In the genomic region with DNA sequence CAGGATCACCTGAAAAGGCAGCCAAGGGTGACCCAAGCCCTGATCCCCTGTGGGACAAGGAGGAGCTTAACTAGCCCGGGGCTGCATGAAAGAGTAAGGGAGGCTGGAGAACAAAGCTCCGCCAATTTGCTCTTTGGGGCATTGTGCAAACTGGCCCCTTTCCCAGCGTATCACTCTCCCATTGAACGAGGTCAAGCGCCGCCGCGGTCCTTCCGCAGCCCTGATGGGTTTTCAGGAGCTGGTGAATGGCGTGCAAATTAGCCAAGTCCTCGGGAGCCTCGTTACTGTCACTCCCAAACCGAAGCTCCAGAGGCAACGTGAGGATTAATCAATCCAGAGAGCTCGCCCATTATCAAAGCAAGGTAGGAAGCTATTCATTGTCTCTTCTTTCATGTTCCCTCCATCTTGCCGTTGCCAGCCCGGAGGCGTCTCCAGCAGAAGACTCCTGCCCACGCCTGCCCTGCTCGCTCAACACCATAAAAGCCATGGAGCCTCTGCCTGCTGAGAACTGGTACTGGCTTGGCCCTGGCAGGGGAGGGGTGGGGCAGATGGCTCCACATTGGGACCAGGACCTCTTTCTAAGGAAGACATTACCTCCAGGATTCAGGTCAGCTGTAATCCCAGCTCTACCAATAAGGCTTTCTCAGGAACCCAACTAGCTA, we compare ENCODE assay signal across 7 mouse cellular contexts.
DNase-seq lines count a peak whose midpoint lies in the region; ATAC-seq lines count a peak whose summit lies in the region.

No protein-coding gene starts in this region.

- H3K9ac ChIP-seq in embryonic facial prominence, embryonic 13.5 days, result no peak overlapping the region
- peak overlapping the region; percentile 14; the same call in 1 of the 2 replicates for H3K9ac ChIP-seq in neural tube, embryonic 13.5 days

- H3K27ac ChIP-seq in embryonic facial prominence, embryonic 13.5 days, result no peak overlapping the region
- H3K27ac ChIP-seq in neural tube, embryonic 13.5 days (replicated peaks), result peak overlapping the region; percentile 59

- no peaks in the 10 kb centered on the region for H3K36me3 ChIP-seq in embryonic facial prominence, embryonic 13.5 days
- no peaks in the 10 kb centered on the region for H3K36me3 ChIP-seq in neural tube, embryonic 13.5 days

- ATAC-seq in embryonic facial prominence, embryonic 13.5 days (ENCODE audit: insufficient number of reproducible peaks, insufficient read depth, low FRiP score, low TSS enrichment, low read depth), result no peak
- no peak for ATAC-seq in neural tube, embryonic 13.5 days (ENCODE audit: low read depth)
- no peak for ATAC-seq in cerebellum, adult (ENCODE audit: insufficient number of reproducible peaks, low FRiP score, low TSS enrichment)

- WGBS in embryonic facial prominence, embryonic 13.5 days, result 17% methylated on average over 20 of the region's 20 CpGs
- WGBS in neural tube, embryonic 13.5 days, result 2% methylated on average over 20 of the region's 20 CpGs

- 0 out of 2 replicates have a peak overlapping the region, but pooled peaks have one; percentile 11 for H3K4me2 ChIP-seq in embryonic facial prominence, embryonic 13.5 days
- H3K4me2 ChIP-seq in neural tube, embryonic 13.5 days, result peak overlapping the region; percentile 40

- DNase-seq in brain, adult 2 months (ENCODE audit: low read depth, low spot score), result peak; percentile 35
- peak; percentile 39 to 45 for DNase-seq in layer of hippocampus, adult 8-10 months (ENCODE audit: low spot score in 2 of 2)
- no peak for DNase-seq in cerebellum, adult 9-10 months
- DNase-seq in thymus, postnatal 4 days, result no peak

- no peak overlapping the region for H3K4me3 ChIP-seq in embryonic facial prominence, embryonic 13.5 days
- peak overlapping the region; percentile 14 for H3K4me3 ChIP-seq in neural tube, embryonic 13.5 days

- H3K9me3 ChIP-seq in embryonic facial prominence, embryonic 13.5 days, result no peaks in the 10 kb centered on the region
- no peaks in the 10 kb centered on the region for H3K9me3 ChIP-seq in neural tube, embryonic 13.5 days

- H3K27me3 ChIP-seq in embryonic facial prominence, embryonic 13.5 days, result peaks cover 35% of the 10 kb centered on the region
- peaks cover 90% of the 10 kb centered on the region for H3K27me3 ChIP-seq in neural tube, embryonic 13.5 days

- peaks cover 59% of the 10 kb centered on the region for H3K4me1 ChIP-seq in embryonic facial prominence, embryonic 13.5 days
- peaks cover 44% of the 10 kb centered on the region for H3K4me1 ChIP-seq in neural tube, embryonic 13.5 days (replicated peaks)

Comparison
In these comparisons a context has a peak if more than half of its experiments do, and no peak if none do; other contexts are left out.
1. DNase-seq: peak in brain, adult 2 months (single experiment) and layer of hippocampus, adult 8-10 months (2 of 2); none in cerebellum, adult 9-10 months (single experiment) and thymus, postnatal 4 days (single experiment).